Mouse (Mus musculus) liver, adult 10 weeks (tissue): ENCODE measurements around the gene Matn3. TPM values are rescaled to one million over a fixed set of nuclear protein-coding genes. Genes with fewer than 3 reads are reported as not detected.

Experiments used
- polyA plus RNA-seq: library from polyadenylated mRNA; stranded (reverse); fragments of 350-450 nt; fragmentation: Illumina TruSeq; extraction: RNeasy Lipid Tissue Mini Kit (QIAGEN cat#74804); gene quantifications from one replicate; pipeline ENCODE4 v1.2.3, GENCODE M21; 2014; ENCODE audit warnings: low read depth, low replicate concordance

Matn3 gene
- not detected for polyA plus RNA-seq

GRCm38 (mm10) chr12:8947714-8948464 is at the start of gene Matn3:
Matn3 (plus strand) TSS chr12:8947929.

GRCm38 (mm10) chr12:8921394-8922368 is 26.0 kb upstream of the Matn3 start, which contains the start of gene Laptm4a:
Laptm4a (plus strand) TSS chr12:8921664.

GRCm38 (mm10) chr12:8973820-8974465 is 26.2 kb downstream of the Matn3 start, which contains the start of gene Wdr35:
Wdr35 (plus strand) TSS chr12:8973892.

Other genes starting within 250 kb of the Matn3 start
- gene Sdc1, start 176.6 kb upstream of the Matn3 start, polyA plus RNA-seq: 45.6 TPM
- 350 TPM for gene Laptm4a, start 26.3 kb upstream of the Matn3 start, polyA plus RNA-seq
- gene Wdr35, start 26.0 kb downstream of the Matn3 start, polyA plus RNA-seq: 2.1 TPM
- gene Ttc32, start 82.1 kb downstream of the Matn3 start, polyA plus RNA-seq: 47.3 TPM